Mouse (Mus musculus) heart, adult 2 months (tissue): ENCODE measurements around the gene Cmtm2b.

Source experiments
- CTCF ChIP-seq: fragments of 200-600 bp; IDR thresholded peaks from 2 replicates; pipeline ENCODE4 v1.8.1; 2022; ENCODE audit warnings: antibody characterized with exemption, mild to moderate bottlenecking, moderate library complexity
- EP300 ChIP-seq: fragments of 200-500 bp; IDR thresholded peaks from 2 replicates; pipeline ENCODE4 v1.6.1; 2011; ENCODE audit warnings: low read depth, low read length, control low read depth; ENCODE audit not compliant: insufficient read depth
- POLR2A ChIP-seq: fragments of 200-500 bp; IDR thresholded peaks from 2 replicates; pipeline ENCODE4 v1.6.1; 2011; ENCODE audit warnings: mild to moderate bottlenecking, low read depth, low read length, control low read depth; ENCODE audit not compliant: insufficient read depth

GRCm38 (mm10) chr8:104334196-104334595 lies 12.2 kb downstream of the Cmtm2b start:
- TF ChIP-seq POLR2A (no peak), EP300 (no peak), CTCF (no peak)
